Mouse (Mus musculus): ENCODE results near the gene Oas1a. TPM values are rescaled to one million over a fixed set of nuclear protein-coding genes. Genes with fewer than 3 reads are reported as not detected.
"Not testable (repeated sequence)": the region's sequence is repeated elsewhere in the genome, so short reads cannot be mapped to it uniquely, and the experiment has no call there.

Oas1a gene
- total RNA-seq, 2 experiments from 2014 or later, result 0.20 TPM; not detected in 1

DNA sequence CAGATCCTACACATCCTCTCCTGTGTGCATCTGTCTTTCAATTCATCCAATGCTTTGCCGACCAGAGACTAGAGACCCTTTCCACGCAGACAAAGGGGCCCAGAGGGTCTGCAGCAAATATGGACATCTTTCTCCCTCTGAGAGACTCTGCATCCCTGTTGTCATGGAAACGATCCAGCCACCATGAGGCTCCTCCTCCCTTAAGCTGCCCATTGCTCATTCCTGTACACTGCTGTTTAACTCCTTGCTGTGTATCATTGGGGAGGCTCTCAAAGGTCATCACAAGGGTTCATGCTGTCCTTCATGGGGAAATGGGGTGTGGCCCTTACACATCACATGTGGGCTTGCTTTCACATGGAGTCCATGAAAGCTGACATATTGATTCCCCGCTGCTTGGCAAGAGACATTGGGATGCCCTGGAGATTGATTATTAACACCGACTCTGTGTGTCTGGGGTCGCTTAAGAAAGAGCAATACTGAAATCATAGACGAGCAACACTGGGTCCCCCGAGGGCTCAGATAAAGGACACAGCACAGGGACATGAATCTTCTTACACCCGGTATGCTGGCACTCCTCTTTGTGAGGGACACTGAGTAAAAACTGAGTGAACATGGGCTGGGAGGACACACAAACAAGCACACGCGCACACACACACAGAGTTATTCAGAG, 12.0 kb downstream of the Oas1a start:
- intact Hi-C loops (cut with DNase I), result no loop called here
- DNase-seq, result no peak

DNA sequence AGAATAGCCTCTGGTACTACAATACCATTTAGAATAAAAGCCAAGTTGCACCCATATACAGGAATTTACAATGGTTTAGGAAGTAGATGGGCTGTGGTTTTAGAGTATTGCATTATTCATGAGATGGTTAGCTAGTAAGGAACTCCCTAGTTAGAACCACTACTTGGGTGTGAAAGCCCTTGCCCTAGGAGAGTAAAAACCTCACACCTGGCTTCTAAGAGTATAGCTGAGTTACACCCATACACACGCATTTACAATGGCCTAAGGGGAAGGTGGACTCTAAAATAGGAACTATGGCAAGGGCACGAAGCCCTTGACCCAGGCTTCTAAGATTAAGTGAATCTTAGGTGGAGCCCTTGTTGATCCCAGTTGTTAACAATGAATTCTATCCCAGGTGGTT, 12.6 kb downstream of the Oas1a start:
- DNase-seq; intact Hi-C loops (cut with DNase I): not testable (repeated sequence)

DNA sequence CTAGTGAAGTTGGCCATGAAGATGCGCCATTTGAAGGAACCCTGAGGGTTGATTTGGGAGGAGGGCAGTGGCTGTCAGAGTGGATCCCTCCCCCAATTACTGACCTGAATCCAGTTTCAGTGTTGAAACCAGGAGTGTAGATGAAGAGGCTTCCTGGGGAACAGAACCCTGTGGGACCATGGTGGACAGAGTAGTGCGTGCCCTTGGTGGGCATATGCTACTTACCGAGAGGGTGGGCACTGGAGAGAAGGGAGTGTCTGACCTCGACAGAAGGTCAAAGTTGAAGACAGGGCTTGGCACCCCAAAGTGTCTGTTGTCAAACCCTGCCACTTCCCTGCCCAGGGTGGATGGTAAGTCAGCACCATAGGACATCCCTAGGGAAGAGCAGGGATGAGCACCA, 13.5 kb downstream of the Oas1a start:
- intact Hi-C loops (cut with DNase I); DNase-seq: not testable (repeated sequence)

DNA sequence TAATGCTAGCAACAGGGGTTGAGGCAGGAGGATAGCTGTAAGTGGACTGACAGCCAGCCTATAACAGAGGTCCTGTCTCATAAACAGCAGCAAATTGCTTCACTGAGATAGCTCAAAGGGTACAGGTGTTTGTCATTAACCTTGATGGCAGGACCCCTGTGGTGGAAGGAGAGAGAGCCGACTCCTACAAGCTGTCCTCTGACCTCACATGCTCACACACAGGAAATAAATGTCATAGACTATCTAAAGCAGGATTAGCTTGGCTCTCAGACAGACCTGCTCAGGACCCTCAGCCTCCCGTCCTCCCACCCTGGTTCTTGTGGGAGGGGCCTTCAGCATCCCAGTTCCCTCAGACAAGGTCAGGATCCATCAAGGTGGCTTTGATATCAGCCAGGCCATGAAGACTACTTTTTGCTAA, 15.1 kb downstream of the Oas1a start:
- intact Hi-C loops (cut with DNase I), result no loop called here
- DNase-seq, result no peak

DNA sequence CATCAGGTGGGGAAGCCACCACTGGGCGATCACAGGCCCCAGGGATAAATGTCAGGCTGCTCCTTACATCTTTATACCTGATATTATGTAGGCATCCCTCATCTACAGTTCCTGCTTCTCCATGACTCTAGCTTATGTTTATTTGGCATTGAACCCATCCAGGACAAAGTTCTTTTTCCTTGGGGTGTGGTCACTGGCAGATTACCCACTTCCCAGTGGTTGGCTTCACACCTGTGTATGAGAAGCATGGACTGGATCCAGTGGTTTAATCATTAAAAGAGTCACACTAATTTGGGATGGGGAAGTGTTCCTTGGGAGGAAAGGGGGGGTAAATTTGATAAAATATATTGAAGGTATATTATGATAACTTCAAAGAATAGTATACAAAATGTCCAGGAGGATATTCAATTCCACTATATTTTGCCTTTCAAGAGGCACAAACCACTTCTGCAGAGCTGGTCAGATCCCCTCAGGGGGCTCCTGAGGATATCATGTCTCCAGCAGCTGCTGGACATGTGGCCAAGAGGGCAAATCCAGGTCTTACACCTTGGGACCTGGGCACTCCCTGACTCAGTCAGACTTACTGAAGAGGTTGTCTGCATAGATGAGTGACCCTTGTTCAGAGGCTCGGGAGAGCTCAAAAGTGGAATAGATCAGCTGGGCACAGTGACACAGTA, 15.6 kb downstream of the Oas1a start:
- DNase-seq; intact Hi-C loops (cut with DNase I): not testable (repeated sequence)

DNA sequence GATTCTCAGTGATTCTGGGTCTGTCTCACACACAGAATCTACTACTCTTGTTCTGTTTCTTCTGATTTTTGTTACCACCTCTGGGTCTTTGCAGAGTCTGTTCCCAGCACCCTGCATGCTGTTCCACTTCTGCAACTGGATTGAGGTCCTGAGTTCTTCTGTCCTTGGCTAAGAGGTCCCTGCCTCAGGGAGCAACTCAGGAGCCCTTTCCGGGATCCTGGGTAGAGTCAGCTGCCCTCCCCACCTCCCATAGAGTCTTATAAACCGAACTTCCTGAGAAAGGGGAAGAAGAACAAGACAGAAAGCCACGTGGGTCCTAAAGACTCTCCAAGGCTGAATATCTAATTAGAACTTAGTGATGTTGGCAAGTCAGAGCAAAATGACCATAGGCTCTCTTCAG, 16.3 kb downstream of the Oas1a start:
- DNase-seq, result no peak
- intact Hi-C loops (cut with DNase I), result no loop called here

DNA sequence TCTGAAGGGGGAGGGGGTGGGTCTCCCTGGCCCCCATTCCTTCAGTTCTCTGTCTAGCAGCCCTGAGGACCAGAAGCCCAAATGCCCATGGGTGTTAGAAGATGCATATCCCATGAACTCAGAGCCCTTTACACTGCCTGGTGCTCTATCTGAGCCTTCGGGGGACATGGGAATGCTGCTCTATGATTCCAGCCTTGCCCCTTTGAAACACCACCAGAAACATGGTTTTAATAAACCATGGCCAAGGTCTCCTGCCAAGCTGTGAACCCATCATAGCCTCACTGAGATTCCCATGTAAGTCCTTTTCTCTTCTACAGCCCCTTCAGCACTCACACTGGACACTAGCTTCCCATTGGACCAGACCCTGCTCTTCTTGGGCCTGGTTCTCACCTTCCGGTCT, 17.3 kb downstream of the Oas1a start:
- intact Hi-C loops (cut with DNase I), result no loop called here
- DNase-seq, result no peak

DNA sequence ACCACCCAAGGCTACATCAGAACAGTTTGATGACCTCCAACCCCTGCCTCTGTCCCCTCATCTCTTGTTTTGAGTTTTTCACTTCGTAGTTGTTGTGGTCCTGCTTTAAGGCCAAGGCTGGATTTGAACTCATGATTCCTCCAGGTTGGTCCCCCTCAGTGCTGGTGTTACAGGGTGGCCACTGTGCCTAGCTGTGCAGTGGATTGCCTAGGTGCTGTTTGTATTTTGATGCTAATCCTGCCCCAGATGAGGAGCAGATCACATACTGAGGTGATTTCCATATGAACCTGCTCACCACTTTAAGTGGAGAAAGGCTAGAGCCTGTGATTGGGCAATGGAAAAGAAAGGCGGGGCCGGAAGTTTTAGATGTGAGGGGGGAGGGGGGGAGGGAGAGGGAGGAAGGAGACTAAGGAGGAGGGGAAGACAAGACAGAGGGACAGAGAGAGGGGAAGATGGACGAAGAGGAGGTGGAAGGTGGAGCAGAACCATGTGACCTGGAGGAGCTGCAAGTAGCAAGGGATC, 19.0 kb downstream of the Oas1a start:
- DNase-seq; intact Hi-C loops (cut with DNase I): not testable (repeated sequence)

DNA sequence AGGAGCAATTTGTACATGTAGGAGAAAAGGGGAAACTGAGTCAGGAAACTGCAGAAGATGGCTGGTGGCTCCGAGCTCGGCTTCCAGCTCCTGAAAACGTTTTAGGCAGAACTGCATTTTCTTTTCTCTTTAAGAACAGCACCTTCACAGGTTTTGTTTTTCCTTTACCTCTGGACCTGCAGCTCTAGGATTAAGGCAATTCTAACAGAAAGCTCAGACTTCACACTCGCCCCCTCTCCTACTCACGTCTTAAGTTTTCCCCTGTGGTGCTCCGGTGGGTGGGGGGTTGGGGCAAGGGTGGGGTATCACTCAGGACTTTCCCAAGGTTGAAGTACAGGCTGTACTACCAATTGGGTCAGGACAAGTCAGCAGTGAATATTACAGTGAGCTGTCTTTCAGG, 19.5 kb downstream of the Oas1a start:
- no peak for DNase-seq
- intact Hi-C loops (cut with DNase I), result no loop called here

DNA sequence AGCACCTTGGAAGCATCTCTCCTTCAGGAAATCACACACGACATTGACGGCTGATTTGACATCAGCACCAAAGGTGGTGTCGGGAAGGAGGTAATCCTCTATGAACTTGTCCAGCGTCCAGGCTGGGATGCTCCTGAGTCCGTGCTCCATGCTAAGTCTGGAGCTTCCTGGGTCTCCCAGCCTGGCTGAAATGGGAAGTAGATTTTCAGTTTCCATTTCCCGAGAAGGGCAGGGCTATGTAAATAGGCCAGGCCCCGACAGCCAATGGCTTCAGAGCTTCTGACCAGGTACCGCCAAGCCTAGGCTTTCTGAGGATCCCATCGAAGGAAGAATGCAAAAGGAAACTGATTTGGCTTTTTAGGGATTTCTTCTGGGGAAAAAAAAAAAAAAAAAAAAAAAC, 19.9 kb downstream of the Oas1a start, which contains the start of gene Oas1g:
Oas1g (minus strand) TSS at position 201 of the 400 bp plus-strand sequence.
- intact Hi-C loops (cut with DNase I); DNase-seq: not testable (repeated sequence)

DNA sequence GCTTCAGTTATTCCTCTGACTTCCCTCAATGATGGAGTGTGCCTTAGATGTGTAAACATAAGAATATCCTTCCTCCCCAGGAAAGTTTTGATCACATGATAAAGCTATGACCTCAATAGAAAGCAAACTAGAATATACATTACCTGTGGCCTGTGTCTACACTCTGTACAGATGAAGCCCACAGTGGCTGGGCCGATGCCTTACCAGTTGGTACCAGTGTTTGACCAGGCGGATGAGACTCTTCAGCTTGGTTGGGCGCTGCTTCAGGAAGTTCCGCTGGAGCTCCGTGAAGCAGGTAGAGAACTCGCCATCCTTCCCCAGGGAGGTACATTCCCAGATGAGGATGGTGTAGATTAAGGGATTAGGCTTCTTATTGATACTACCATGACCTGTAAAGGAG, 25.6 kb downstream of the Oas1a start:
- intact Hi-C loops (cut with DNase I); DNase-seq: not testable (repeated sequence)

DNA sequence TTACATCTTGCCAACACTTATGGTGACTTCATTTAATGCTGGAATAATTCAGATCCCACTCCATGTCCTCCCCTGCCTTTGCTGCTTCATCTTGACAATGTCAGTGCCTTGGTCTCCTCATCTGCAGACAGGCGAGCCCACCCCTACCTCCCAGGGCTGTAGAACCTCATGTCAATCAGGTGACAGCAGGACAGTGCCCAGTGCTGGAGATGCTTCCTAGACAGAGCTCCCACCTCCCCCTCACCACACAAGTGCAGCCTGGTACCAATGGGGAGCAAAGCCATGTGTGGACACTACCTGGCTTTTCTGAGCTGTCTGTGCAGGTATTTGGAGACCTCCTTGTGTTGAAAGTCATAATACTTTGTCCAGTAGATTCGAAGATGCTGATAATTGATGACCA, 28.5 kb downstream of the Oas1a start:
- intact Hi-C loops (cut with DNase I); DNase-seq: not testable (repeated sequence)

DNA sequence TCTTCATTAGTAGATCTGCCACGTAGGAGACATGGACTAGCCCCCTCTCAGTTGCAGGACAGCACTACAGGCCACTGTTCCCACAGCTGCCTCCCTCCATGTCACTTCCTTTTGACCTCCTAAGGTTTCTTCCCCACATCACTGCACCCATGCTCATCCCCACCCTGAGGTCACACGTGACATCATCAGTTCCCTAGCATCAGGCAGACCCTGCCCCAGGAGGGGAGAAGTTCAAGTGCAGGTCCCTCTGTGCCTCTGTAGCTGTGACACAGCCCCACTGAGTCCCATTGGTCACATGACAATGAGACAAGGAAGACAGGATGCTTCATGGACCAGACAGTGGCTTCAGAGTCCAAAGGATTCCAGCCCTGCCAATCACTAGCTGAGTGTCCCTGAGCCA, 29.9 kb downstream of the Oas1a start:
- DNase-seq; intact Hi-C loops (cut with DNase I): not testable (repeated sequence)

DNA sequence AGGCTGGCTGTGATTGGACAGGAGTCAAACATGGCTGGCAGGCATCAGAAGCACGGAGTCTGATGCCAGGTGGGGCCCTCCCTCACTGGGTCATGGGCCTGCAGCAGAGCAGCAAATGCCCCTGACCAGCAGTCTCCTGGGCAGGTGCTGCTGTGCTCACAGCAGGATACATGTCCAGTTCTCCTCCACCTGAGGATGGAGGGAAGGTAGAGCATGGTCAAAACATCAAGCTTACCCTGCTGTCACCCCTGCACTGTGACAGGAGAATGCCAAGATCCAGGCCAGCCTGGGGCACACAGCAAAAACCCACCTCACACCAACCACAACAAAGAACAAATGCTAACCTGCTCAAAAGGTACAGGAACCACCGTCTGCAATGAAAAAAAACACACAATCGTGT, 30.5 kb downstream of the Oas1a start:
- DNase-seq; intact Hi-C loops (cut with DNase I): not testable (repeated sequence)

DNA sequence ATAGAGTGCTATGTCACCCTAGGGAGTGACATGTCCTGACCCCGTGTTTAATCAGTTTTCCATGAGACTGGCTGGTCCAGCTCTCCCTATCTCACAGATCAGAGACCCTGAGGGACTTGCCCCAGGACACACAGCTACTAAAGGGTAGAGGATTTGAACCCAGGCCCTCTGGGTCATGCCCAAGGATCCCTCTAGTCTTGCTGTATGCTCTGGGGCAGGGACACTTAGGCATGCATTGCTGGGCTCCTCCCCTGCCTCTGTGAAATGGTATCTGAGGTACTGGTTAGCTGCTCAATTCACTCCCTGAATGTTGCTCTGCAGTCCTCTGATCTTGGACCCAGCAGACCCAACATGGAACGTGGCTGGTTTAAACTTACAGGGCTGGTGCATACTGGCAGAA, 35.9 kb downstream of the Oas1a start:
- intact Hi-C loops (cut with DNase I), result no loop called here
- DNase-seq, result no peak

DNA sequence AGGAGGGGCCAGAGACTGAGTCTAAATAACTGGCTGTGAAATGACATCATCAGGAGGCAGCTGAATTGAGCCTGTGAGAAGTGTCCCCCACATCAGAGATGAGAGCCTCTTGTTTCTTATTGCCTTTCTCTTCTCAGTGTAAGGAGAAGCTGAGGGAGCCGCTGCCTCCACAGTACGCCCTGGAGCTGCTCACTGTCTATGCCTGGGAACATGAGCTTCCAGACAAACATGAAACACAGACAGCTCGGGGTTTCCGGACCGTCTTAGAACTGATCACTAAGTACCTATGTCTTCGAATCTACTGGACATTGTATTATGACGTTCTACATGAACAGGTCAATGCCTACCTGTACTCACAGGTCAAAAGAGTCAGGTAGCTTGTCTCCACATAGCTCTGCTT, 36.5 kb downstream of the Oas1a start:
- intact Hi-C loops (cut with DNase I), result no loop called here
- no peak for DNase-seq

DNA sequence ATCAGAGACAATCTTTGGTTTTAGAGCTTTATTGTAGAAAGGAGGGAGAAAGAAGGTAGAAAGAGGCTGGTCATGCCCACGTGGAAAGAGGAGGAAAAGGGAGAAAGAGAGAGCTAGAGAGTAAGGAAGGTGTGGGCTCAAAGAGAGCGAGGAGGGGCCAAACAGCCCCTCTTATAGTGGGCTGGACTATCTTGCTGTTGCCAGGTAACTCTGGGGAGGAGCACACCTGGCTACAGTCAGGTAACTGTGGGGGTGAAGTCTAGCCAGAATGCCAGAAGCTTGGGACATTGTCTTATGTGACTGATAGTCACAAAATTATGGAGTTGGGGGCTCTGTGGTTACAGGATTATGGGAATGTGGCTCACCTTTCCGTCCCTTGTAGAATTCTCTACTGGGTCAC, 37.2 kb downstream of the Oas1a start:
- intact Hi-C loops (cut with DNase I), result no loop called here
- no peak for DNase-seq

DNA sequence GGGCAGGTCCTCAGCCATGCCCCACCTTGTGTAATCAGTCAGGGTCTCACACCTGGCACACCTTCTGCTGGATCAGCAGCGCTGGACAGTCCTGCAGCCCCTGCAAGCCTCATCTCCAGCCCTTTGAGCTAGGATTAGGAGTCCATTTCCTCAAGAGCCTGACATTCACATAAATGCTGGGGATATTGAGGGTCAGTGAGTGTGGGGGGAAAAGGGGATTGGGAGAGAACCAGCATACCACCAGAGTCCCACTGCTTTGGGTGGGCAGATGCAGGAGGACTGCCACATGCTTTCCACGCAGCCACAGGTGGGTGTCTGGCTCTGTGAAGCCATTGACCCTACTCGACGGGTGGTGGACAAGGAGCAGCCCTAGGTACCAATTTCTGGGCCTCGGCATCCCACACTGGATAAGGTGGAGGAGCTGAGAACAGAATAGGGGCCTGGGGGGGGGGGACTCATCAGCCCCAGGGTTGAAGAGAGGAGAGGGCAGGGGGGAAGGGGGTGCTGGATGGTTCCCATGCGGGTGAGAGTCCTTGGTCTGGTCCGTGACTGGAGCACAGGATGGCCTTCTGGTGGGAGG, 37.8 kb downstream of the Oas1a start:
- DNase-seq, result no peak

DNA sequence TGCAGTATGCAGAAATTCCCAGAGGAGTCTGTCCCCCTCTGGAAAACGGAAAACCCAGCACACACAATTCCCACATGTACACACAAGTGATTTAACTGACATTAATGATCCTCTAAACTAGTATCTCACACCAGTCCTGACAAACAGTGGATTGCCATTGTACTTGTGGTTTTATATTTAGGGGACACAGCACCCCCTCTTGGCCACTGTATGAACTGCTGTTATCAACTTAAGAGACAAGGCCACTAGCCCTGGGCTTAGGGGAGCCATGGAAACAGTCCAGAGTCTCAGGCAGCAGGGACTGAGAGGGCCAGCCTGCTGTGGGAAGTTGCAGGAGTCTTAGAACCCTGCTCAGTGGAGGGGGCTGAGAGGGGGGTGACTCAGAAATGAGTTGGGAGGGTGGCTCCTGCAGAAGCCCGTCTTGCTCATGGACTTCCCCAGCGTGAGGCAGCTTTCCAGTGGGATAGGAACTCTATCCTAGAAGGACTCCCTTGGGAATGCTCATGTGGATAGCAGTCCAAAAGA, 41.9 kb downstream of the Oas1a start:
- intact Hi-C loops (cut with DNase I), result no loop called here

More for the DNA sequence above, 37.8 kb downstream of the Oas1a start:
- intact Hi-C loops (cut with DNase I), result no loop called here

DNA sequence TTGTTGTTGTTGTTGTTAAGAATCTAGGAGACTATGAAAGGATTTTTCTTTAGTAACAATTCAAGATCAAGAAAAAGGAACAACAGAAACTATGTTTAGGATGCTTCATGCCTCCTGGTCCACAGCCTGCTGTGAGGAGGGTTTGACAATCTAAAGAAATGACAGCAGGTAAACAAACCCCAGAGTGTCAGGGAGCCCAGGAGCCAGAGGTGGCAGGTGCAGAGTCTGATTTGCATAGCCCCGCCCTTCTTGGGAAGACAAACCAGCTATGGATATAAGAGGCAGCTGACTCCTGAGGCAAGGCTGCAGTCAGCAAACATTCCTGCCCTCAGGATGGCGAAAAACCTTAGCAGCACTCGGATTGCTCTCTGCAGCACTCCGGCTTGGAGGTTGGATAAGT, 46.2 kb downstream of the Oas1a start, which contains the start of gene Oas1h:
Oas1h (plus strand) TSS at position 301 of the 400 bp plus-strand sequence.
- DNase-seq, result no peak
- intact Hi-C loops (cut with DNase I), result no loop called here

More for the DNA sequence above, 41.9 kb downstream of the Oas1a start:
- DNase-seq, result no peak

DNA sequence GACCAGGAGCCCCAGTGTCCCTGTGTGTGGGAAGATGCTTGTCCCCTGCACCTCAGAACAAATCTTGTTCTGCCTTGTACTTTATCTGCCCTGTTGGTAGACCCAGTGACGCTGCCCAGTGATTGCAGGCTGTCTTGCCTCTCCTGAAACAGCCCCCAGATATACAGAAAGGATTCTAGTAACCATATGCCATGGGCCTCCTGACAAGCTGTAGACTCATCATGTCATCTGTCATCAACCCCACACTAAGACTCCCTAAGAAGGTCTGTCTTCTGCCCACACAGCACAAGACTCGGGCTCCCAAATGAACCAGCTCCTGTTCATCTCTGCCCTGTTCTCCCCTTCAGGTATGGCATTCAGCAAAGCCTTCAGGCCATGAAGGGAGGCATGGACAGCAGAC, 48.1 kb downstream of the Oas1a start:
- peak; percentile 52 for DNase-seq
- intact Hi-C loops (cut with DNase I), result no loop called here
